Mouse (Mus musculus) MEL (cell line): ENCODE measurements at regions not wholly inside any gene's neighbourhood (a gene's known extent, or its start where the extent isn't known, plus 50 kb on each side); places are given as distances from the start of the nearest gene placed in this dataset.

Source experiments
- DNase-seq: peaks from one replicate; pipeline ENCODE4 v3.0.0; 2011; ENCODE audit warnings: low read depth, low spot score
- H3K27ac ChIP-seq: 2 replicates; pipeline ENCODE4 v1.5.1; 2012; ENCODE audit warnings: low read depth, mild to moderate bottlenecking, control low read depth, low read length, moderate library complexity; ENCODE audit not compliant: control insufficient read depth
- H3K27me3 ChIP-seq, 2 experiments: fragments of 150-350 bp in 1 of 2; sonication (generic) in 1 of 2; 2 replicates each; pipeline ENCODE4 v1.6.1; 2012; ENCODE audit warnings: low read length in 2 of 2, mild to moderate bottlenecking in 2 of 2, improper control_type of control experiment in 1 of 2, moderate library complexity in 1 of 2; ENCODE audit not compliant: insufficient read depth in 2 of 2, control insufficient read depth in 1 of 2
- H3K36me3 ChIP-seq, 2 experiments: 2 replicates each; pipeline ENCODE4 v1.6.1; 2012 to 2014; ENCODE audit warnings: low read length in 2 of 2, improper control_type of control experiment in 1 of 2, inconsistent platforms in 1 of 2, mild to moderate bottlenecking in 1 of 2; ENCODE audit not compliant: insufficient read depth in 2 of 2, control insufficient read depth in 1 of 2
- H3K4me1 ChIP-seq, 2 experiments: fragments of 150-350 bp in 1 of 2; sonication (generic) in 1 of 2; 2 replicates each; pipeline ENCODE4 v1.6.1; 2012; ENCODE audit warnings: low read length in 2 of 2, improper control_type of control experiment in 1 of 2, mild to moderate bottlenecking in 1 of 2; ENCODE audit not compliant: insufficient read depth in 2 of 2, control insufficient read depth in 1 of 2
- H3K4me3 ChIP-seq, 2 experiments: fragments of 150-350 bp in 1 of 2; sonication (generic) in 1 of 2; 2 replicates each; pipeline ENCODE4 v1.5.1; 2012; ENCODE audit warnings: low read depth in 2 of 2, low read length in 2 of 2, mild to moderate bottlenecking in 2 of 2, moderate library complexity in 2 of 2, control low read depth in 1 of 2, improper control_type of control experiment in 1 of 2; ENCODE audit not compliant: control insufficient read depth in 1 of 2, insufficient read depth in 1 of 2
- H3K79me2 ChIP-seq: 2 replicates; pipeline ENCODE4 v1.6.1; 2012; ENCODE audit warnings: mild to moderate bottlenecking, low read length, moderate library complexity; ENCODE audit not compliant: control insufficient read depth, poor library complexity, insufficient read depth
- H3K9ac ChIP-seq: 2 replicates; pipeline ENCODE4 v1.6.1; 2012; ENCODE audit warnings: low read depth, mild to moderate bottlenecking, control low read depth, low read length, moderate library complexity; ENCODE audit not compliant: control insufficient read depth, poor library complexity, severe bottlenecking
- H3K9me3 ChIP-seq: fragments of 150-350 bp; sonication (generic); replicated peaks from 2 replicates; pipeline ENCODE4 v1.6.1; 2012; ENCODE audit warnings: mild to moderate bottlenecking, low read length, improper control_type of control experiment, moderate library complexity; ENCODE audit not compliant: insufficient read depth
- CHD1 ChIP-seq: IDR thresholded peaks from 2 replicates; pipeline ENCODE4 v1.6.1; 2012; ENCODE audit warnings: low read depth, mild to moderate bottlenecking, inconsistent platforms, low read length, improper control_type of control experiment
- CTCF ChIP-seq, 3 experiments: IDR thresholded peaks in 2 of 3; conservative IDR thresholded peaks in 1 of 3; 2 replicates each; pipeline ENCODE4 v1.5.1; 2011 to 2012; ENCODE audit warnings: low read length in 3 of 3, low read depth in 2 of 3, mild to moderate bottlenecking in 2 of 3, improper control_type of control experiment in 1 of 3, inconsistent platforms in 1 of 3, mixed read lengths in 1 of 3, moderate library complexity in 1 of 3; ENCODE audit not compliant: control insufficient read depth in 1 of 3, insufficient read depth in 1 of 3, poor library complexity in 1 of 3, severe bottlenecking in 1 of 3
- HCFC1 ChIP-seq: IDR thresholded peaks from 2 replicates; pipeline ENCODE4 v1.6.1; 2012; ENCODE audit warnings: low read depth, mild to moderate bottlenecking, inconsistent platforms, low read length, improper control_type of control experiment, moderate library complexity
- MEF2A ChIP-seq: IDR thresholded peaks from 2 replicates; pipeline ENCODE4 v1.6.1; 2014; ENCODE audit warnings: low read depth, mild to moderate bottlenecking, inconsistent platforms, low read length, improper control_type of control experiment; ENCODE audit not compliant: poor library complexity, insufficient replicate concordance, severe bottlenecking; ENCODE audit errors: extremely low read depth
- POLR2A ChIP-seq, 2 experiments: IDR thresholded peaks; 2 replicates each; pipeline ENCODE4 v1.6.1; 2011 to 2012; ENCODE audit warnings: low read length in 2 of 2, mild to moderate bottlenecking in 2 of 2, control low read depth in 1 of 2, improper control_type of control experiment in 1 of 2, low read depth in 1 of 2, moderate library complexity in 1 of 2; ENCODE audit not compliant: control insufficient read depth in 1 of 2, insufficient read depth in 1 of 2, poor library complexity in 1 of 2
- RAD21 ChIP-seq: IDR thresholded peaks from 2 replicates; pipeline ENCODE4 v1.6.1; 2011; ENCODE audit warnings: mild to moderate bottlenecking, low read depth, low read length, improper control_type of control experiment
- SMC3 ChIP-seq: IDR thresholded peaks from 2 replicates; pipeline ENCODE4 v1.6.1; 2011; ENCODE audit warnings: low read depth, low read length, improper control_type of control experiment
- USF2 ChIP-seq, 2 experiments: IDR thresholded peaks; 2 replicates each; pipeline ENCODE4 v1.6.1; 2011 to 2012; ENCODE audit warnings: improper control_type of control experiment in 2 of 2, low read length in 2 of 2, borderline replicate concordance in 1 of 2, inconsistent platforms in 1 of 2, low read depth in 1 of 2, mild to moderate bottlenecking in 1 of 2; ENCODE audit not compliant: insufficient read depth in 1 of 2
- ZNF384 ChIP-seq: IDR thresholded peaks from 2 replicates; pipeline ENCODE4 v1.6.1; 2012; ENCODE audit warnings: low read depth, mild to moderate bottlenecking, inconsistent platforms, low read length, improper control_type of control experiment

GRCm38 (mm10) chr11:45642142-45642756 is 209.6 kb upstream of the Clint1 start:
- no peaks in the 10 kb centered on the region for H3K9me3 ChIP-seq
- no peak overlapping the region for H3K9ac ChIP-seq
- DNase-seq: no peak
- no peak overlapping the region for H3K27ac ChIP-seq
- TF ChIP-seq HCFC1: no peak
- TF ChIP-seq, all 39 proteins: peak for 0
- H3K4me1 ChIP-seq: no peaks in the 10 kb centered on the region
- no peak overlapping the region for H3K4me3 ChIP-seq
- H3K79me2 ChIP-seq: no peaks in the 10 kb centered on the region
- H3K36me3 ChIP-seq: no peaks in the 10 kb centered on the region
- H3K27me3 ChIP-seq: no peaks in the 10 kb centered on the region; a peak in 1 of 4 replicates

- H3K4me1 ChIP-seq: no peaks in the 10 kb centered on the region
- H3K36me3 ChIP-seq: no peaks in the 10 kb centered on the region
- DNase-seq: no peak
- no peak overlapping the region for H3K9ac ChIP-seq
- no peaks in the 10 kb centered on the region for H3K9me3 ChIP-seq
- H3K27ac ChIP-seq: no peak overlapping the region
- no peaks in the 10 kb centered on the region for H3K79me2 ChIP-seq
- no peak for TF ChIP-seq CHD1
- TF ChIP-seq, all 39 proteins: peak for 0
- H3K27me3 ChIP-seq: no peaks in the 10 kb centered on the region; a peak in 1 of 4 replicates
- no peak overlapping the region for H3K4me3 ChIP-seq
Measured at GRCm38 (mm10) chr11:45643629-45644325, 208.1 kb upstream of the Clint1 start.

- TF ChIP-seq SMC3 (peak; percentile 25; the same call in 1 of the 2 replicates), CTCF (IDR thresholded peaks at IDR 0.05 in 2 of 3, conservative IDR thresholded peaks at IDR 0.05 in 1 of 3; ENCODE audit: control insufficient read depth in 1 of 3, insufficient read depth in 1 of 3, low read depth in 2 of 3, low read length in 3 of 3, poor library complexity in 1 of 3, severe bottlenecking in 1 of 3) (peak; percentile 23 to 41 (median 29); a peak in 5 of 6 replicates), ZNF384 (no peak), MEF2A (no peak), USF2 (IDR thresholded peaks at IDR 0.05; ENCODE audit: borderline replicate concordance in 1 of 2, insufficient read depth in 1 of 2, low read depth in 1 of 2, low read length in 2 of 2) (no peak), POLR2A (IDR thresholded peaks at IDR 0.05; ENCODE audit: control insufficient read depth in 1 of 2, insufficient read depth in 1 of 2, low read depth in 1 of 2, low read length in 2 of 2, poor library complexity in 1 of 2) (no peak), RAD21 (peak; percentile 13)
- no peak overlapping the region for H3K4me3 ChIP-seq
- no peaks in the 10 kb centered on the region; a peak in 1 of 4 replicates for H3K27me3 ChIP-seq
- no peak overlapping the region for H3K9ac ChIP-seq
- H3K9me3 ChIP-seq: no peaks in the 10 kb centered on the region
- no peaks in the 10 kb centered on the region for H3K36me3 ChIP-seq
- no peaks in the 10 kb centered on the region for H3K79me2 ChIP-seq
- H3K4me1 ChIP-seq: no peaks in the 10 kb centered on the region
- peak; percentile 43 for DNase-seq
- H3K27ac ChIP-seq: no peak overlapping the region
Measured at GRCm38 (mm10) chr11:45645815-45646214, 206.0 kb upstream of the Clint1 start.
